Mouse (Mus musculus): Measurements from ENCODE around the gene Ikzf4. TPM values are rescaled to one million over a fixed set of nuclear protein-coding genes. Genes with fewer than 3 reads are reported as not detected.

Ikzf4 gene
- 1.9 and 2.3 TPM in 2 replicates for polyA plus RNA-seq (2014; fragmentation: Nextera tagmentation; extraction: Ambion mirVana)

- peaks cover 13% of the 10 kb centered on the region for H3K4me1 ChIP-seq (ENCODE audit: control insufficient read depth, insufficient read depth, low read length)
- 3% methylated on average over 36 of the region's 36 CpGs for WGBS (ENCODE audit: insufficient replicate concordance)
- H3K27ac ChIP-seq (ENCODE audit: low read depth, low read length), result no peak within 1 kb of the TSS
- no peaks in the 10 kb centered on the region for H3K9me3 ChIP-seq (replicated peaks; ENCODE audit: control insufficient read depth, low read length)
- no peaks in the 10 kb centered on the region; the same call in 1 of the 2 replicates for H3K27me3 ChIP-seq (ENCODE audit: control insufficient read depth, insufficient read depth, low read length)
- peak within 1 kb of the TSS; percentile 50 for H3K4me3 ChIP-seq (ENCODE audit: low read depth, low read length)
- peak within 1 kb of the TSS; percentile 72 for H3K9ac ChIP-seq (ENCODE audit: low read depth, low read length)
- H3K36me3 ChIP-seq (ENCODE audit: control insufficient read depth, insufficient read depth, low read length), result 0 out of 2 replicates have a peak, but pooled peaks cover 4% of the 10 kb centered on the region
- ATAC-seq (replicated peaks; ENCODE audit: insufficient number of reproducible peaks, low FRiP score, low TSS enrichment), result peak; percentile 48
- H3K4me2 ChIP-seq, result peak within 1 kb of the TSS; percentile 88
These were observed at the start of gene Ikzf4 for GRCm38 (mm10) chr10:128645111-128646011. Ikzf4 (minus strand) TSS chr10:128645991.

- H3K4me3 ChIP-seq (ENCODE audit: low read depth, low read length), result peak overlapping the region; percentile 78
- ATAC-seq (replicated peaks; ENCODE audit: insufficient number of reproducible peaks, low FRiP score, low TSS enrichment), result peak; percentile 61; the same call in 1 of the 2 replicates
- no peaks in the 10 kb centered on the region for H3K27me3 ChIP-seq (ENCODE audit: control insufficient read depth, insufficient read depth, low read length)
- H3K9ac ChIP-seq (ENCODE audit: low read depth, low read length), result peak overlapping the region; percentile 96
- no peaks in the 10 kb centered on the region for H3K9me3 ChIP-seq (replicated peaks; ENCODE audit: control insufficient read depth, low read length)
- peaks cover 22% of the 10 kb centered on the region for H3K4me1 ChIP-seq (ENCODE audit: control insufficient read depth, insufficient read depth, low read length)
- H3K27ac ChIP-seq (ENCODE audit: low read depth, low read length), result peak overlapping the region; percentile 96
- peak overlapping the region; percentile 80 for H3K4me2 ChIP-seq
- peaks cover 12% of the 10 kb centered on the region for H3K36me3 ChIP-seq (ENCODE audit: control insufficient read depth, insufficient read depth, low read length)
- WGBS (ENCODE audit: insufficient replicate concordance), result under 1% methylated on average over 22 of the region's 22 CpGs
These were observed 49.7 kb upstream of the Ikzf4 start for GRCm38 (mm10) chr10:128695411-128695991.

- no peak for ATAC-seq (replicated peaks; ENCODE audit: insufficient number of reproducible peaks, low FRiP score, low TSS enrichment)
- H3K27me3 ChIP-seq (ENCODE audit: control insufficient read depth, insufficient read depth, low read length), result peaks cover 2% of the 10 kb centered on the region; the same call in 1 of the 2 replicates
- peak overlapping the region; percentile 67; the same call in 1 of the 2 replicates for H3K9ac ChIP-seq (ENCODE audit: low read depth, low read length)
- WGBS (ENCODE audit: insufficient replicate concordance), result 5% methylated on average over 9 of the region's 9 CpGs
- peak overlapping the region; percentile 95 for H3K4me2 ChIP-seq
- peaks cover 1% of the 10 kb centered on the region; the same call in 1 of the 2 replicates for H3K36me3 ChIP-seq (ENCODE audit: control insufficient read depth, insufficient read depth, low read length)
- H3K9me3 ChIP-seq (replicated peaks; ENCODE audit: control insufficient read depth, low read length), result no peaks in the 10 kb centered on the region
- peak overlapping the region; percentile 73 for H3K4me3 ChIP-seq (ENCODE audit: low read depth, low read length)
- peaks cover 5% of the 10 kb centered on the region; the same call in 1 of the 2 replicates for H3K4me1 ChIP-seq (ENCODE audit: control insufficient read depth, insufficient read depth, low read length)
- H3K27ac ChIP-seq (ENCODE audit: low read depth, low read length), result peak overlapping the region; percentile 57
These were observed 28.7 kb upstream of the Ikzf4 start for GRCm38 (mm10) chr10:128674469-128675008.

GRCm38 (mm10) chr10:128673763-128674468 is 28.1 kb upstream of the Ikzf4 start, which contains the start of gene Suox:
Suox (minus strand) TSS chr10:128674073.
- ATAC-seq (replicated peaks; ENCODE audit: insufficient number of reproducible peaks, low FRiP score, low TSS enrichment), result peak; percentile 85
- no peaks in the 10 kb centered on the region for H3K36me3 ChIP-seq (ENCODE audit: control insufficient read depth, insufficient read depth, low read length)

GRCm38 (mm10) chr10:128671148-128671547 is 25.4 kb upstream of the Ikzf4 start:
- Histone ChIP-seq H3K9me3 (replicated peaks; ENCODE audit: control insufficient read depth, low read length) (no peaks in the 10 kb centered on the region), H3K4me1 (ENCODE audit: control insufficient read depth, insufficient read depth, low read length) (peaks cover 5% of the 10 kb centered on the region; the same call in 1 of the 2 replicates), H3K9ac (ENCODE audit: low read depth, low read length) (no peak overlapping the region), H3K36me3 (ENCODE audit: control insufficient read depth, insufficient read depth, low read length) (no peaks in the 10 kb centered on the region), H3K4me2 (no peak overlapping the region), H3K4me3 (ENCODE audit: low read depth, low read length) (no peak overlapping the region), H3K27ac (ENCODE audit: low read depth, low read length) (no peak overlapping the region), H3K27me3 (ENCODE audit: control insufficient read depth, insufficient read depth, low read length) (peaks cover 2% of the 10 kb centered on the region; the same call in 1 of the 2 replicates)
- ATAC-seq (replicated peaks; ENCODE audit: insufficient number of reproducible peaks, low FRiP score, low TSS enrichment), result no peak
- WGBS (ENCODE audit: insufficient replicate concordance), result 89% methylated on average over 9 of the region's 9 CpGs

More at GRCm38 (mm10) chr10:128673763-128674468, 28.1 kb upstream of the Ikzf4 start, which contains the start of gene Suox:
- Histone ChIP-seq H3K27ac (ENCODE audit: low read depth, low read length) (peak within 1 kb of the TSS; percentile 57), H3K9me3 (replicated peaks; ENCODE audit: control insufficient read depth, low read length) (no peaks in the 10 kb centered on the region), H3K4me3 (ENCODE audit: low read depth, low read length) (peak within 1 kb of the TSS; percentile 73), H3K4me2 (peak within 1 kb of the TSS; percentile 95), H3K4me1 (ENCODE audit: control insufficient read depth, insufficient read depth, low read length) (peaks cover 5% of the 10 kb centered on the region; the same call in 1 of the 2 replicates), H3K9ac (ENCODE audit: low read depth, low read length) (peak within 1 kb of the TSS; percentile 67), H3K27me3 (ENCODE audit: control insufficient read depth, insufficient read depth, low read length) (peaks cover 2% of the 10 kb centered on the region; the same call in 1 of the 2 replicates)
- under 1% methylated on average over 60 of the region's 60 CpGs for WGBS (ENCODE audit: insufficient replicate concordance)

GRCm38 (mm10) chr10:128668790-128669672 is 23.2 kb upstream of the Ikzf4 start:
- Histone ChIP-seq H3K4me2 (peak overlapping the region; percentile 95), H3K27ac (ENCODE audit: low read depth, low read length) (0 out of 2 replicates have a peak overlapping the region, but pooled peaks have one; percentile 35), H3K4me1 (ENCODE audit: control insufficient read depth, insufficient read depth, low read length) (peaks cover 5% of the 10 kb centered on the region; the same call in 1 of the 2 replicates), H3K27me3 (ENCODE audit: control insufficient read depth, insufficient read depth, low read length) (peaks cover 2% of the 10 kb centered on the region; the same call in 1 of the 2 replicates), H3K4me3 (ENCODE audit: low read depth, low read length) (peak overlapping the region; percentile 76), H3K9me3 (replicated peaks; ENCODE audit: control insufficient read depth, low read length) (no peaks in the 10 kb centered on the region), H3K9ac (ENCODE audit: low read depth, low read length) (peak overlapping the region; percentile 73), H3K36me3 (ENCODE audit: control insufficient read depth, insufficient read depth, low read length) (no peaks in the 10 kb centered on the region)
- under 1% methylated on average over 42 of the region's 42 CpGs for WGBS (ENCODE audit: insufficient replicate concordance)
- no peak for ATAC-seq (replicated peaks; ENCODE audit: insufficient number of reproducible peaks, low FRiP score, low TSS enrichment)

GRCm38 (mm10) chr10:128665806-128666205 is 20.0 kb upstream of the Ikzf4 start:
- WGBS (ENCODE audit: insufficient replicate concordance), result 86% methylated on average over 2 of the region's 2 CpGs
- no peak overlapping the region for H3K9ac ChIP-seq (ENCODE audit: low read depth, low read length)
- H3K27me3 ChIP-seq (ENCODE audit: control insufficient read depth, insufficient read depth, low read length), result peaks cover 2% of the 10 kb centered on the region; the same call in 1 of the 2 replicates
- no peaks in the 10 kb centered on the region for H3K36me3 ChIP-seq (ENCODE audit: control insufficient read depth, insufficient read depth, low read length)
- H3K4me2 ChIP-seq, result no peak overlapping the region
- H3K4me1 ChIP-seq (ENCODE audit: control insufficient read depth, insufficient read depth, low read length), result no peaks in the 10 kb centered on the region
- no peak for ATAC-seq (replicated peaks; ENCODE audit: insufficient number of reproducible peaks, low FRiP score, low TSS enrichment)
- no peak overlapping the region for H3K4me3 ChIP-seq (ENCODE audit: low read depth, low read length)
- H3K27ac ChIP-seq (ENCODE audit: low read depth, low read length), result no peak overlapping the region
- no peaks in the 10 kb centered on the region for H3K9me3 ChIP-seq (replicated peaks; ENCODE audit: control insufficient read depth, low read length)

Measured in heart, embryonic 11.5 days (tissue).